Mouse (Mus musculus) brain, adult 2 months (tissue): Measurements from ENCODE around the gene Slco3a1.
A peak's percentile ranks its signal among the peaks of the same experiment; 100 is the strongest.
"Not testable (repeated sequence)": the region's sequence is repeated elsewhere in the genome, so short reads cannot be mapped to it uniquely, and the experiment has no call there.

ENCODE experiments used
- DNase-seq: peaks from one replicate; pipeline ENCODE4 v3.0.0; 2011; ENCODE audit warnings: low read depth, low spot score

Gene Slco3a1

DNA sequence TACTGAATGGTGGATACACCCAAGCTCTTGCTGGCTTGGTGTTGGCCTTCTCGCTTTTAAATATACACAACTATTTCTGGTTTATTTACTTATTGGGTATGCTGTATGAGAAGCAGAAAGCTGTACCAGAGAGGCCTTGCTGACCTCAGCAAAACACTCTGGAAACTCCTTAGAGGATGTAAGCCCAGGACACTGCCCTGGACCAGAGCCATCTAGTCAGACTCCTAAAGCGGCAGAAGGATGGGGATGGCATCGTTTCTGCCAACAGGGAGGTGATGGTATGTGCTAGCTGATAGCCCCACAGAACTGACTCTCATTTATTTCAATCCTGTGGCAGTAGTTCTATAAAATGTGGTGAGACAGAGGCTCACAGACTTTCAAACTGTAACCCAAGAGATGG lies 125.3 kb downstream of the Slco3a1 start:
- DNase-seq = peak; percentile 46

DNA sequence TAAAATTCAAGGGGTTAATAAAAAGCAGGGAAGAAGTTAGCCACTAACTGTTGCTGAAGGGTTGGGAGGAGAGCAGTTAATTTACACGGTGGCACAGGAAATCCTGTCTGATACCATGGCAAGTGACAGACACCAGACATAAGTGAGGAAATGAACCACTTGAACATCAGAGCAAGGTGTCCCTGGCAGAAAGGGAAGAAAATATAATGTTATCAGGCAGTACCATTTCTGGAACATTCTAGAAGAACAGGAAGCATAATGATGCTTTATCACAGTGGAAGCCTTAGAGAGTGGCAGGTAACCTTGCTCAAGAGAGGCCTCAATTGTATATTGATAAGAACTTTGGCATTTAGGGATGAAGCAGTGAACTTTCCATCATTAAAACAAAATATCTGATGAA lies 127.4 kb downstream of the Slco3a1 start:
- DNase-seq = no peak

DNA sequence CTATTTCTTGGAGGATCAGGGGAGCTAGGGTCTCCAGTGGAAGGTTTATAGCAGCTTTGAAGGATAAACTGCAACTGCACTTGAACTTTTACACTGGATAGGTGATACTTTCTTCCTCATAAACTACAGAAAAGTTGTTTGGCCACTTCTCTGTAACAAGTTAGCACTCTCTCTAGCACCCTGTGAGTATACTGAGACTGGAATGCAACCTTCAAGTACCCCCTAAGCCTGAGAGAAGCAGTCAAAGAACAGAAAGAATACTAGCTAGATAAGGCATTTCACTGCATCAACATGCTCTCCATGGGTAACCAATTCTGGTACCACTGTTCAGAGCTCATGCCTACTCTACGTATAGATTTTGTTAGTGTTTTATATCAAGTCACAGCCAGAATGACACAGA lies 128.6 kb downstream of the Slco3a1 start:
- DNase-seq = no peak

DNA sequence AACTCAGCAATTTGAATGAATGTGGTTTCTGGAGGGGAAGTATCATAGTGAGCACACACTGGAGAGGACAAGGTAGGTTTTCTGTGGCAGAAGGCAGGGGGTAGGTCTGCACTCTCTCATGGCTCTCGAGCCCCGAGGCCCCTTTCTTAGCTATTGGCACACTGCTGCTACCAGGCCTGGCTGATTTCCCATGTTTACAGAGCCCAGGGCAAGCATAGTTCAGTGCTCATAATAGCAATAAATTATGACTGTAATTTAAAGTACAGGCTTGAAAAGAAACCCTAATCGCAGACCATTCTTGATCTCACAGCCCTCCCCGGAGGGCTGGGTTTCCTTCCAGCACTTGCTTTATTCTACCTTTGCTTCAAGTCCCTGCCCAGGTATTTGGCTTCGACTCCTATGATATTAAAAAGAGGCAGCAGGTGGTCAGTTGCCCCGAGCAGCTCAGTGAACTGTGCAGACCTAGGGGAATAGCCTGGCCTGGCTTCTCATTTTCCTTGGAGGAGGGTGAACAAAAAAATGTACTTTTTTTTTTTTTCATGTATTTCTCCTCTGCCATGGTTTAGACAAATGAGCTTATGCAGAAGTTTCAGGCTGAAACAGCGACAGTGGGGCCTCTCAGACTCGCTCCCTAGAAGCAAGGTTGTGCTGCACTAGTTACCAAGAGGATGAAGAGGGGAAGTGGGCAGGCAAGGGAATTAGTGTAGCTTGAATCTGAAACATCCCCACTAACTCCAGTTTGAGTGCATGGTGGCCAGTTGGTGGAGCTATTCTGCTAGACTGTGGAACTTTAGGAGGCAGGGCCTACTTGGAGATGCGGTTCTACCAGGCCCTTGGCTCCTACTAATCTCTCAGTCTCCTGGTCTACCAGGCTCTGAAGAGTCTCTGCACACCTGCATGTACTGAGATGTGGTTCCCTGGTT lies 130.4 kb downstream of the Slco3a1 start:
- DNase-seq = peak; percentile 83

DNA sequence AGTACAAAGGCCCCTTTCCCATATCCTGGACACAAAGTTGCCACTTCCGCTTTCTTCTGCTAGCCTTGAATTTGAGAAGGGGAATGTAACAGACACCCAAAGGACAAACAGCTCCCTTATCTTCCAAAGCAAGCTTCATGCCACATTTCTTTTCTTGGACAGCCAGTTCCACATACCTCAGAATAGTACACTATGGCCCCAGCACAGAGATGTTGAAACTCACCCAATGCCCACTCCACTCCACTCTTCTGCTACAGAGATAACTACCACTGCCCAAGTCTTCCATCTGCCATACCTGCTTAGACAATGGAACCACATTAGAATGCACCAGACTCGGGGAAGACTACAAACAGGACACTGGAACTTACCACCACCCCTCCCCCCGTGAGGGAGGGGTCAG lies 131.3 kb downstream of the Slco3a1 start:
- no peak for DNase-seq

DNA sequence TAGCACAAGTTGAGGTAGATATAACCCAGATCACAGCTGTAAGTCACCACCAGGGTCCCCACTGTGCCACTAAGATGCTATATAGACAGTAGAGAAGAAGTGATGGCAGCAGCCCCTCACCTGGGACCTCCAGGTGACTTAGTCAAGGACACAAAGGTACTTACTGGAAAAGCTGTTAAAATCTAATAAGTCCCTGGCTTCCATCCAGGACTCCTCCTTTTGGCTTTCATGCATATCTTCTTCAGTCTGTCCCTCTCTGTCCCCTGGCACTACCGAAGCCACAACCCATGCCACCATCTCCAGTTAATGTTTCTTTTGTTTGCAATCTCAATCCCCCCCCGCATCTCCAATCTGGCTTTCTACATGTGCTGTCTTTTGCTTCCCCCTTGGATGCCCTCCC lies 131.8 kb downstream of the Slco3a1 start:
- no peak for DNase-seq

DNA sequence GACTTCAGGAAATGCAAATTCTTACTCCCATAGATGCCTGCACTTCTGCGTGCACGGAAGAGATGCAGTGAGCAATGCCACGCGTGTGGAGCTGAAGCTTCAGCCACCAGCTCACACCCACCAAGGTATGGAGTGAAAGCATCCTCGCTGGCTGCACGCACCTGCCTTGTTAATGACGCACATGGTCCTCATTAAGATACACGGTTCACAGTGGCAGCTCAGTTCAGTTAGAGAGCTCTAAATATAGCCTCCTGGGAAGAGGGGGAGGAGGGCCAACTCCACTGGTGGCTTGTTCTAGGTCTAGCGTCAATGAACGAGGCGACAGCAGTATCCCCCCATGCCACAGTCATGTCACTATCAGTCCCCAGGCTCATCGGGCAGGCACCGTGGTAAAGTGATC lies 132.6 kb downstream of the Slco3a1 start:
- DNase-seq = peak; percentile 78

DNA sequence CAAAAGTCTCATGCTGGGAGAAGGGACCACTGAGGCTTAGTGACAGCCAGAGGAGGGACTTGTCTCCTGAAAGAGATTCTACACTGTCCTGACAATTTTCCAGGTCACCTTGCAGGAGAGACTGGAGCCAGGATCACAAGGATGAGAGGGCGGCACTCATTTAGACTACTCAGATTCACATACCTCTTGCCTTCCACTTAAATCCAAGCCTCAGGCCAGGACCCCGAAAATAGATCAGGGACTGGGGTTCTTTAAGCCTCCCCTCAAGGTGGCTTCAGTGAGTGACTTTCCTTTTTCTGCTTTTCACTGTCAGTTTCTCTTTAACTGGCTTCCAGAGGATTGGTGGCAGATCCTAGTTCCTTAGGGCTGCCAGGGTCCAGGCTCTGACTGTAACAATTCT lies 133.0 kb downstream of the Slco3a1 start:
- DNase-seq = no peak

DNA sequence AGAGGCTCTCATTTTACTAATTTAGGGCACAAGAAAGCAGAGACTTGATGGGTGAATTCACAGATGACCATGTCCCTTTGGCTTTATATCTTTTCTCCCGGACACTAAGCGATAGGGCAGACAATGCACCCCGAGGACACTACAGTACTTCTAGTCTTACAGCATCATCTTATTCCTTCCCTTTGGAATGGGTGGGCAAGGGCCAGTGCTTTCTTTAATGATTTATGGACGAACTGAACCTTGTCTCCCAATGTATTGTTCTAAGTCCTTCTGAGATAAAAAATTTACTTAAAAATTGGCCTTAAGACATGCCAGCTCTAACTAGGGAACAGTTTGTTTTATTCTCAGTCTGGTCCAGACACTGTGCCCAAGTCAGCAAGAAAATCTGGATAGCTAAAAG lies 134.9 kb downstream of the Slco3a1 start:
- DNase-seq = no peak

DNA sequence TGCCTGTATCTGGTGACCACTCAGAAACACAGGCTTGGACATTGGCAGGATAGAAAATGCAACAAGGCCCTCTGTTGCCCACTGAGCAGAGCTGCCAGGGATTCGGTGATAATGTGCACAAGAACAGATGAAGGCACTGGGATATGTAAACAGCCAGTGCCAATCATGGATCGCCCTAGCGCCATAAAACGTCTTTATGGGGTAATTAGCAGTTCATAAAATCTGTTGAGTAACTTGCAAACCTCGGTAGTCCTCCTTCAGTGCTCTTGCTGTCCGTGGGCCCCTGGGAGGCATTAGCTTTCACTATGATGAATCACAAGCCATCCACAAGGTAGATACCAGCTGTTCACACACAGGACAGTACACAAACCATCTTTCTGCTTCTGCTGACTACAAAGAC lies 137.6 kb downstream of the Slco3a1 start:
- no peak for DNase-seq

DNA sequence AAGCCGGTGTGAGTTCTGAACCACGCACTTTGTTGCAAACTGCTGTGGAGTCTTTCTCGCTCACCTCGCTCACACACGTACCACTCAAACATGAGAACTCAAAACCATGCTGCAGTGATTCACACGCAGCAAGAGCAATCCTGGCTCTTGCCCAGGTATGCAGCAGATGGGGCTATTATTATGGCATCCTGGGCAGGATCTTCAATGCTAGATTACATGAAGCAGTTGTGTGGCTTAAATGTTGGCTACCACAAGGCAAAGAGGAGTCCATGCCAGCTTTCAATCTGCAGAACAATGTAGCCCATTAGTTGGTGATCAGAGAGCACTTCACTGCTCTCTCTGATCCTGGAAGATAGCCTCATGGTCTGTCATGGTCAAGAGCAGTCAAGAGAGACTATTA lies 139.3 kb downstream of the Slco3a1 start:
- DNase-seq = peak; percentile 90

DNA sequence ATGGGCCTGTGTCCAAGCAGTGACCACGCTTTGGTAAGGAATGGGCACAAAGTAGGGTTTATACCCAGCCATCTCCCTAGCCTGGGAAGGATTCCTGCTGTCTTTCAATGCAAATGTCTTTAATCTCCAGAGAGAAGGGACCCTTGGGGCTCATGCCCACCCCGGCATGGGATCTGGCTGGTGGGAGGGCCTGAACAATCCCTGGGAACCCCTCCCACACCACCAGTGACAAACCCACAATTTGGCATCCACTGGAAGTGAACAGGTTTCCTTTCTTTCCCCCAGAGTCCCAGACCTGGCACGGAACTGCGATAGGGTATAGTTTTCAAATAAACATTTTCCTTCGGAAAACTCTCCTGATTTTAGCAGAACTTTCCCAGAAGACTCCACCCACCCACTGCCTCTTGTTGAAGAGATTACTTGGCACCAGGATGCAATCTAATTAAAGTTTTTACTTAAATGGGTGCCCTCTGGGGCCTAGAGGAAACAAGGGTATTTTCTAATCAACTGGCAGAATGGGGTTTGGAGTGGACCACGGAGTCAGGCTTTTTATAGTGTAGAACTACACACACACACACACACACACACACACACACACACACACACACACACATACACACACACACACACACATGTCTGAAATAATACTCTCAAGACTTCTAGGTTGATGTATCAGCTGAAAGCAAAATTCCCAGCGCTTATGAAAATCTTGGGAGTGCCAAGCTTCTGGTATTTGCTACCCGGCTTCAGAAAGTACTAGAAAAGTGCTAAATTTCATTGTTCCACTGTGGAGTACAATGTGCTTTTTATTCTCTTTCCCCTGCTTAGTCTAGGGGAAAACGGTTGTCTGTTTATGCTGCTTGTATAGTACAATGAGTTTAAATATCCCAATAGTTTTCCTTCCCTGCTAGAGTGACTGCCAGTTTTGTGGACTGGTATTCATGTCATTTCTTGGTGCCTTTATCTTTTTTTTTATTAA lies 140.6 kb downstream of the Slco3a1 start:
- no peak for DNase-seq

DNA sequence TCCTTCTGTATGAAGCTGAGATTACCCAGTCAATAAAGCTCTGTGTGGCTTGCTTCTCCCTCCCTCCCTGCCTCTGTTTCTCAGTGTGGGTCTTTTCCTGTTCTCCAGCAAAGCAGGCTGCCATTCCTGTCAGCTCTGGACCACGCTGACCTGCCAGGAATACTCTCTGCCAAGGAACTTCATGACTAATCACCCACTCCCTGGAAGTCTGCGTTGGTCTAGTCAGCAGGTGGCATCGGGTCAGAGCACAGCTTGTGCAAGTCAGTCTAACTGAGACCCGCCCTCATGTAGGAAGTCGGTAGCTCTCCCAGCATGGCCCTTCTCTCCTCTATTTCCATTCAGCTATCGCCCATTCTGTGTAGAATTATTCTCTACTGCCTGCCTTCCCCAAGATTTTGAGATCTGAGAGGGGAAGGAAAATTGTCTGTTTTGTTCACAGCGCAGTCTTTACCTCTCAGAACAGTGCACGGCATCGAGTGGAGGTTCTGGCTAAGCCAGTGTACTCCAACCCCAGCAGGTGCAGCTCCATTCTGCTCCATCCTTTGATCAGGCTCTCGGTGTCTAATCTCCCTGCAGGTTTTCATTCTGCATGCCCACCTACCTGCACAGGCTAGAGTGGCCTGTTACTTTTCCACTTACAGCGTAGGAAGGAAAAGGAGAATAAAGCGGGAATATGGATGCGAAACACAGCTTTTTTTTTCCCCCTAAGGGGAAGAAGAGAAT lies 145.8 kb downstream of the Slco3a1 start:
- DNase-seq = peak; percentile 89

DNA sequence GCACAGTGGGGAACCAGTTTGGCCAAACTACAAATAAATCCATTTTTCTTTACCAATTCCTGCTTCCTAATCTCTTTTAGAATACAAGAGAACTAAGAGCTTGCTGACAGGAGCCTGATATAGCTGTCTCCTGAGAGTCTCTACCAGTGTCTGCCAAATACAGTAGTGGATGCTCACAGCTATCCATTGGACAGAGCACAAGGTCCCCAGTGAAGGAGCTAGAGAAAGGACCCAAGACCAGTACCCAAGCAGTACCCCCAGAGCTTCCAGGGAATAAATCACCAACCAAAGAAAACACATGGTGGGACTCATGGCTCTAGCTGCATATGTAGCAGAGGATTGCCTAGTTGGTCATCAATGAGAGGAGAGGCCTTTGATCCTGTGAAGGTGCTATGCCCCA lies 146.7 kb downstream of the Slco3a1 start:
- DNase-seq = not testable (repeated sequence)

DNA sequence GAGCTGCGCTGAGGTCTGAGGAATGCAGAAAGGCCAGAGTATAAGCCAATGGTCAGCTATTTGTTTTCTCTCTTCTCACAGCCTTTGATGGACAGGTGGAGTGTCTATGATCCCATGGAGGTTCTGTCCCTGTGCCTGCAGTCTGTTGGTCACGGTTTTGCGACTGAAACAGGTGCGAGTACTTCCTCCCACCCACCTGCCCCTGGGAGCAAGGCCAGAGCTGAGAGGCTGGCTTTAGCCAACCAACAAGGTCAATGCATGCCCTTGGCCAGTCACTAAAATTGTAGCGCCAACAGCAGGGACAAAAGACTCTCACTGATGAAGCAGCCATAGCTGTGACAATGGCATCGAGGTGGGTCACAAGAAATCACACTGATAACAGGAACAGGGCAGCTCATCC lies 154.9 kb downstream of the Slco3a1 start:
- DNase-seq = peak; percentile 91

DNA sequence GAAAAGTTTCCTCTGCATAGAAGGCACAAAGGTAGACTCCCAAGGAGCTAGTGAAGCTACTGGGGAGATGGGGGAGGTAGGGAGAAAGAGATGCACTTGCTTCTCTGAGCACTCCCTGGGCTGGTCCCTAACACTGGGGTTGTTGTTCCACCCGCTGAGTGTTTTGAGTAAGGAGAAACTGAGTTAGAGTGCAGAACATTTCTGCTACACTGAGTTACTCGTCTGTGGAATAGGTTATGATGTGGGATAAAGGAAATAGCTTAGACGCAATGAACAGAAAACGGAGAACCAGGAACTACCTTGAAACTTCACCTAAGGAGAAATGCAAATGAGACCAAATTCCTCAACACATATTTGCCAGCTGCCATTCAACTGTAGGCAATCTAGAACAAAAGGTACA lies 155.4 kb downstream of the Slco3a1 start:
- no peak for DNase-seq

DNA sequence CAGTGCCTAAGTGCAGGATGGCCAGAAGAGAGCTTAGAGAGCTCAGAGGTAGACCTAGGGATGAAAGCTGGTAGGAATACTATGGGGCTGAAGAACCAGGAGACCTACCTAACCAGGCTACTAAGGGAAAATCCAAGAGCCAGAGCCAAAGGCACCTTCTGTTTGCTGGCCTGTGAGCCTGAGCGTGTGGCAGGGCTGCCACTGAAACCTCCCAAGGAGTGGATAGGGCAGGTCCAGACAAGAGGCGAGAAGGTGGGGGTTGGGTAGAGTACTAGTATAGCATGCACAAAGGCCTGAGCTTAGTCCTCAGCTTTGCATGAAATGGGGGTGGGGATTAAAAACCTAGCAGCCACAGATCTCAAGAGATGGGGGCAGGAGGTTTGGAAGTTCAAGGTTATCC lies 156.3 kb downstream of the Slco3a1 start:
- peak; percentile 91 for DNase-seq

DNA sequence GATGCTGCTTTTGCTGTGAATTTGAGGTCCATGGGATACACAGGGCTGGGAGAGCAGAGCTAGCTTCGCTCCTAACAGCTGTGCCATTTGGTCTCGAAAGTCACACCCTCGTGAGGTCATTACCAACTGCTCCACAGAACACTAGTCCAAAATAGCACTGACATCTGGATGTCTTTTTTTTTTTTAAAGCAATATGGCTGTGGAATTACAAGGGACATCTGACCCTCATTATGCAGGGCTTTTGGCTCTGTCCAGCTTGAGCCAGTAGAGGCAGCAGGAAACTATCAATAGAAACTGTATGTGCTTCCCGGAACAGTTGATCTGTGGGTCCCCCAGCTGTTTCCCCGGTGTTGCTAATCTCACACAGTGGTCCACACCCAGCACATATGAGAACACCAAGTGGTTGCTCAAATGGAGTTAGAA lies 163.1 kb downstream of the Slco3a1 start:
- DNase-seq = no peak

DNA sequence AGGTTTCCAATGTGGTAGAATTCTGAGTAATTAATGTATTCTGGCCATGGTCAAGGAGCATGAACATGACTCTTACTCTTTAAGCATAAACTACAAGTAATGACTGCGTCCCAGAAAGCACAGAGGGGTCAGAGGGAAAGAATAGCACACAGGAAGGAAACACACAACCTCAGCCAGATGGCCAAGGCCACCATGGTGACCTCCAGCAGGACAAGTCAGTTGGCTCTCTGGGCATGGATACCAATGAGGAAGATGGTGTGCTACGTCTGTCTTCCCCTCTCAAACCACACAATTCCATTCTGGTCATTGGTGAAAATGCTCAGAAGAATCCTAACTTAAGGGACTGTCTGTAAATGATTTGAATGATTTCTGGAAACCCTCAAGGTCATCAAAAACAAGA lies 165.0 kb downstream of the Slco3a1 start:
- no peak for DNase-seq

DNA sequence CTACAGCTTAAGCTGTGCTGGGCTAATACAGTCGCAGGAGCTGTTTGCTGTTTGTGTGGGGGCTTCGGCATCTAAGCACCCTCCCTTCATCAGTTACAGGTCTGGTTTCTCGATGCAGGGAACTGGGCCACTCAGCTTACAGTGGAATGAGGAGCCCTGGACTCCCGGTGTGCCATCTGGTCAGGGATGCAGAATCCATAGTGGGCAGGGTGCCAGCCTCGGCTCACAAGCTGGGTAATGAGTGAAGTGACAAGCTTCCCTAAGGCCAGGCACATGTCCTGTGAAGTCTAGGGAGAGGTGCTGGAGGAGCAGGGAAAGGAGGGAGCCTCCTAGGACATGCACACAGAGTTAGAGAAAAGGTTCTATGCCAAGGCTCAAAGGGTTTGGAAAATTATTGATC lies 168.3 kb downstream of the Slco3a1 start:
- peak; percentile 97 for DNase-seq

DNA sequence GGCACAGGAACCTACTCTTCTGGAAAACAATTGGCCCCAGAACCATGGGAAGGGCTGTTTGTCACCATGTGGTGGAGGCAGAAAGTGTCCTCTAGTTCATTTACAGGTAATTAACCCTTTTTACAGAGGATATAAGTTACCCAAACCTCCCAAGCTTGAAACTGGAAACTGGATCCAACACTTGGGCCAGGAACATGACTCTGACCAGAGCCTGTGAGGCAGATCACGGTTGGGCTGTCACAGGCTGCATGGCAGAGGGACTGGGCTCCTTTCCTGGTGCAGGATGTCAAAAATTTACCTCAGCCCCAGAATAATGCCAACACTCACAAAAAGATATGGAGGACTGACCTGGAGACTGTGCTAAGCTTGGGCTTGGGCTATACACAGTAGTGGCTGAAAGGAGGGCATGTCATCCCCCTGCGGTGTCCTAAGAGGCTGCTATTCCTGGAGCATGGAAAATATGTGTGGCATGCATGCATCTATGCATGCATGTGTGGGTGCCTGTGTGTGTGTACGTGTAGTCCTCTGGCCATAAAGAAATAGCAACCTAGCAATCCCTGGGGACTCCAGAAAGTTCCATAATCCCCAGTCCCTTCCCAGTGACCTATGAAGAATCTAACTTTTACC lies 171.4 kb downstream of the Slco3a1 start:
- no peak for DNase-seq
